Mouse (Mus musculus): Measurements from ENCODE around the gene Parg. TPM values are rescaled to one million over a fixed set of nuclear protein-coding genes. Genes with fewer than 3 reads are reported as not detected.

Parg gene
- polyA plus RNA-seq, 1 experiment from 2014 or later: 45.2 TPM

DNA sequence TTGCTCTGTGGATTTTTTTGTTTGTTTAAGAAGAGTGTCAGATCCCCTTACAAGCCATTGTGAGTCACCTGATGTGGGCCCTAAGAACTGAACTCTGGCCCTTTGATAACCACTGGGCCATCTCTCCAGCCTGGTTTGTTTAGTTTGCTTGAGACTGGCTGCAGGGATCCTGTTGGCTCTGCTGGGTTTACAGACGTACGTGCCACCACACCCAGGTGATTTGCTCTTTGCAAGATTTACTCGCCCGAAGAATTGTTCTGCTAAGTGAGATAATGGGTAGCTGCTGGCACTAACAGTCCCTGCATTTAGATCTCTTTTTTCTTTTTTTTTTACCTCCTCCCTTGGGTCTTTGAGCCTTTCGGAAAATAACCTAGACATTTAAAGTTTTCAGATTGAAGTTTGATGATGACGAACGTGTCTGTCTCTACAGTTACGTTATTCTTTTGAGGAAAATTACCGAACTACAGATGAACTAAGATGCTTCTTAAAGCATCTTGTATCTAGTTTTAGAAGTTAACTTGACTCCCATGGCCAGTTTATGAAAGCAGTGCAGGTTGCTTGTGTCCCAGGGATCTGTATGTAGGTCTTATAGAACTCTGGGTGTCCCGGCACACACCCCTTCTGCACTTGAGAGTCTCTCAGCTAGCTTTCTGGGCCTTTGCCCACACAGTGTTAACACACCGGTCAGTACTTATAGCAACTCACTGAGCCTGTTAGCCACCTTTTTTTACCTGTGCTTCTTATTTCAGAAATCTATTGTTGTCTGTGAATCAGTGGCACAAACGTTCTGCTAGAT is 40.5 kb upstream of the Parg start:
- no peak overlapping the region for H3K27ac ChIP-seq (replicated peaks; ENCODE audit: low read depth, low read length)
- H3K27me3 ChIP-seq (replicated peaks; ENCODE audit: control insufficient read depth, insufficient read depth, low read length): no peaks in the 10 kb centered on the region
- DNase-seq (ENCODE audit: low spot score) (no peak), ATAC-seq (ENCODE audit: low read depth) (no peak)
- WGBS: 86% methylated on average over 12 of the region's 12 CpGs
- H3K4me2 ChIP-seq (ENCODE audit: low read depth, low read length): peak overlapping the region; percentile 87; the same call in 1 of the 2 replicates
- peak overlapping the region; percentile 89 for H3K9ac ChIP-seq (ENCODE audit: low read depth, low read length)
- peaks cover 13% of the 10 kb centered on the region for H3K4me1 ChIP-seq (ENCODE audit: control insufficient read depth, insufficient read depth, low read length)
- H3K36me3 ChIP-seq (ENCODE audit: control insufficient read depth, insufficient read depth, low read length): peaks cover 2% of the 10 kb centered on the region; the same call in 1 of the 2 replicates
- H3K4me3 ChIP-seq (ENCODE audit: low read depth, low read length): peak overlapping the region; percentile 73; the same call in 1 of the 2 replicates
- H3K9me3 ChIP-seq (ENCODE audit: control insufficient read depth, low read length): no peaks in the 10 kb centered on the region

GRCm38 (mm10) chr14:32162231-32162630 is 39.5 kb upstream of the Parg start:
- Histone ChIP-seq H3K36me3 (ENCODE audit: control insufficient read depth, insufficient read depth, low read length) (peaks cover 2% of the 10 kb centered on the region; the same call in 1 of the 2 replicates), H3K4me3 (ENCODE audit: low read depth, low read length) (no peak overlapping the region), H3K9me3 (ENCODE audit: control insufficient read depth, low read length) (no peaks in the 10 kb centered on the region), H3K4me2 (ENCODE audit: low read depth, low read length) (no peak overlapping the region), H3K4me1 (ENCODE audit: control insufficient read depth, insufficient read depth, low read length) (peaks cover 13% of the 10 kb centered on the region), H3K27me3 (replicated peaks; ENCODE audit: control insufficient read depth, insufficient read depth, low read length) (no peaks in the 10 kb centered on the region), H3K27ac (replicated peaks; ENCODE audit: low read depth, low read length) (no peak overlapping the region), H3K9ac (ENCODE audit: low read depth, low read length) (no peak overlapping the region)
- ATAC-seq (ENCODE audit: low read depth): no peak
- WGBS: 91% methylated on average over 5 of the region's 5 CpGs
- no peak for DNase-seq (ENCODE audit: low spot score)

DNA sequence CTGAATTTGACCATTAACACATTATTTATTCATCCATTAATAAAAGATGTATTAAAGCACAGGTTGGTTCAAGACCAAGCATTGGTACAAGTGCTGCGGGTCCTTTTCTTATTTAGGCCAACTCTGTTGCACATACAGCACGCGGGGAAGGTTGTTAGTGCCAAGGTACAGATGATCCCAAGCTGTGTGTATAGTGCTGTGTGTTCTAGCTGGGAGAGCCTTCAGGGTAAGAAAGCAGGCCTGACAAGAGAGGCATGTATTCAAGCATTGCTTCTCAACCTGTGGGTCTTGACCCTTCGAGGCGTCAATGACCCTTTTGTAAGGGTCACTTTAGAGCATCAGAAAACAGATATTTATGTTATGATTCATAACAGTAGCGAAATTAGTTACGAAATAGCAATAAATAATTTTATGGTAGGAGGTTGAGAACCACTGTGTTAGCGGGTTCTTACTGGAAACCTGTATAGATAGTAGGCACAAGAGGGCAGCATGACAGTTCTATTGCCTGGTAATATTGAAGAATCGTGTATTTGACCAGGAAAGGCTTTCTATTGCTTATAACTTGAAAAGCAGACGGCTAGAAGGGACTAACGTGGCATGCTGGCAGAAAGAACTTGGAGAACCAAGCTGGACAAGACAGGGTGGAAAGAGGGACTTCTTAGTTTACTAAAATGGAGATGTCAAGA is 38.4 kb upstream of the Parg start:
- H3K4me2 ChIP-seq (ENCODE audit: low read depth, low read length): no peak overlapping the region
- no peak overlapping the region for H3K9ac ChIP-seq (ENCODE audit: low read depth, low read length)
- no peak for DNase-seq (ENCODE audit: low spot score)
- H3K4me1 ChIP-seq (ENCODE audit: control insufficient read depth, insufficient read depth, low read length): peaks cover 13% of the 10 kb centered on the region
- H3K27me3 ChIP-seq (replicated peaks; ENCODE audit: control insufficient read depth, insufficient read depth, low read length): no peaks in the 10 kb centered on the region
- ATAC-seq (ENCODE audit: low read depth): no peak
- H3K36me3 ChIP-seq (ENCODE audit: control insufficient read depth, insufficient read depth, low read length): peaks cover 2% of the 10 kb centered on the region; the same call in 1 of the 2 replicates
- H3K9me3 ChIP-seq (ENCODE audit: control insufficient read depth, low read length): no peaks in the 10 kb centered on the region
- 91% methylated on average over 11 of the region's 11 CpGs for WGBS
- H3K27ac ChIP-seq (replicated peaks; ENCODE audit: low read depth, low read length): no peak overlapping the region
- no peak overlapping the region for H3K4me3 ChIP-seq (ENCODE audit: low read depth, low read length)

- peaks cover 13% of the 10 kb centered on the region for H3K4me1 ChIP-seq (ENCODE audit: control insufficient read depth, insufficient read depth, low read length)
- H3K27me3 ChIP-seq (replicated peaks; ENCODE audit: control insufficient read depth, insufficient read depth, low read length): no peaks in the 10 kb centered on the region
- peaks cover 2% of the 10 kb centered on the region; the same call in 1 of the 2 replicates for H3K36me3 ChIP-seq (ENCODE audit: control insufficient read depth, insufficient read depth, low read length)
- H3K9me3 ChIP-seq (ENCODE audit: control insufficient read depth, low read length): no peaks in the 10 kb centered on the region
- no peak overlapping the region for H3K27ac ChIP-seq (replicated peaks; ENCODE audit: low read depth, low read length)
- DNase-seq (ENCODE audit: low spot score) (peak; percentile 4), ATAC-seq (ENCODE audit: low read depth) (no peak)
- peak overlapping the region; percentile 52; the same call in 1 of the 2 replicates for H3K4me3 ChIP-seq (ENCODE audit: low read depth, low read length)
- H3K9ac ChIP-seq (ENCODE audit: low read depth, low read length): no peak overlapping the region
- 76% methylated on average over 8 of the region's 8 CpGs for WGBS
- H3K4me2 ChIP-seq (ENCODE audit: low read depth, low read length): peak overlapping the region; percentile 78; the same call in 1 of the 2 replicates
Measured at GRCm38 (mm10) chr14:32164173-32165051, 37.3 kb upstream of the Parg start.

DNA sequence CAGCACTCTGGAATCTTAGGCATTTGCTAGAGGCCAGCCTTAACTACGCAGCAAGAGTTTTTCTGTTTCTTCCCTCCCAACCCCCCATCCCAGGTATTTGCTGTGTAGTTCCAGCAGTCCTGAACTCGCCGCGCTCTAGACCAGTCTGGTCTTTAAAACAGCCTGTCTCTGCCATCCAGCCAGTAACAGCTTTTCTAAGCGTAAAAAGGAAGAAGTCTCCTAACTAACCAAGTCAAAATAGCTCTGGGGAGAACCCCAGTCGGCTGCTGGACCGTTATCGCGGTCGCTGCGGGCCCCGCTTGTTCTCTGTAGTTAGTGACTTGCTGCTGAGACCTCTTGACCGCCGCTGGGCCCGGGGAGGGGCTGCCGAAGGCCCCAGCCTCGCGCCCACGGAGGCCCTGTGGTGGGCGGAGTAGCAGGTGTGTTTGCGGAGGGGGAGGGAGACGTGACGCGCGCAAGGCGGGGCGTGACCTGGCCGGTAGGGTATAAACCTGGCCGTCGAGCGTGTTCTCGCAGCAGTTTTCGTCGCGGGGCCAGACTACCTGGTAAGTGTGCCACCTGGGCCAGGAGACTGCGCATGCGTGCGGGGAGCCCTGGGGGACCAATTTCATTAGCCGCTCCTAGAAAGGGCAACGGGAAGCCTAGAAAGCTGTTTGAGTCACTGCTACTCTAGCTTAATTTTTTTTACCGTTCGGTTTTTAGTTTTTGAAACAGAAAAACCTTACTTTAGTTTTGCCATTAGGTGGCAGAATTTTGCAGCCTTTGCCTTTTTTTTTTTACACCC is 36.3 kb upstream of the Parg start:
- Histone ChIP-seq H3K4me3 (ENCODE audit: low read depth, low read length) (peak overlapping the region; percentile 52), H3K4me2 (ENCODE audit: low read depth, low read length) (peak overlapping the region; percentile 78), H3K4me1 (ENCODE audit: control insufficient read depth, insufficient read depth, low read length) (peaks cover 13% of the 10 kb centered on the region), H3K9me3 (ENCODE audit: control insufficient read depth, low read length) (no peaks in the 10 kb centered on the region), H3K27me3 (replicated peaks; ENCODE audit: control insufficient read depth, insufficient read depth, low read length) (no peaks in the 10 kb centered on the region), H3K27ac (replicated peaks; ENCODE audit: low read depth, low read length) (peak overlapping the region; percentile 71), H3K36me3 (ENCODE audit: control insufficient read depth, insufficient read depth, low read length) (peaks cover 2% of the 10 kb centered on the region; the same call in 1 of the 2 replicates), H3K9ac (ENCODE audit: low read depth, low read length) (peak overlapping the region; percentile 58)
- ATAC-seq (ENCODE audit: low read depth) (peak; percentile 89), DNase-seq (ENCODE audit: low spot score) (peak; percentile 85)
- WGBS: under 1% methylated on average over 40 of the region's 42 CpGs

DNA sequence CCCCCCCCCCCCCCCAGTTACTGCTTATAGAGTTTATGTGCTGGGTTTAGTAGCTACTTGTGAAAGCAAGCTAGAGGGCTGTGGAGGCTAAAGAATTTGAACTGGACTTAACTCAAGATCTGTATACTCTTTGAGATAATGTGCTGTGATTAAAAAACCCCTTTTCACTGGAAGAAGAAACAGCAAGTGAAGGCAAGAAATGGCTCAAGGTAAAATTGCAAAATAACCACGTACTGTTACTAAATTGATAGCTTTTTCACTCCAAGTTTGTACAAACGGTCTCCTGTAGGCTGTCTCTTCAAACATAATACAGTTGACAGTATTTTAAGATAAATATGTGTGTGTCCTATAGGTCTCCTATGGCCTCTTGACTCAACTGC is 35.7 kb upstream of the Parg start:
- WGBS: 67% methylated on average over 2 of the region's 2 CpGs
- ATAC-seq (ENCODE audit: low read depth): no peak
- Histone ChIP-seq H3K4me1 (ENCODE audit: control insufficient read depth, insufficient read depth, low read length) (peaks cover 7% of the 10 kb centered on the region), H3K36me3 (ENCODE audit: control insufficient read depth, insufficient read depth, low read length) (peaks cover 5% of the 10 kb centered on the region), H3K9me3 (ENCODE audit: control insufficient read depth, low read length) (no peaks in the 10 kb centered on the region), H3K27ac (replicated peaks; ENCODE audit: low read depth, low read length) (no peak overlapping the region), H3K4me2 (ENCODE audit: low read depth, low read length) (peak overlapping the region; percentile 78), H3K27me3 (replicated peaks; ENCODE audit: control insufficient read depth, insufficient read depth, low read length) (no peaks in the 10 kb centered on the region), H3K4me3 (ENCODE audit: low read depth, low read length) (peak overlapping the region; percentile 52), H3K9ac (ENCODE audit: low read depth, low read length) (no peak overlapping the region)
- DNase-seq (ENCODE audit: low spot score): no peak

DNA sequence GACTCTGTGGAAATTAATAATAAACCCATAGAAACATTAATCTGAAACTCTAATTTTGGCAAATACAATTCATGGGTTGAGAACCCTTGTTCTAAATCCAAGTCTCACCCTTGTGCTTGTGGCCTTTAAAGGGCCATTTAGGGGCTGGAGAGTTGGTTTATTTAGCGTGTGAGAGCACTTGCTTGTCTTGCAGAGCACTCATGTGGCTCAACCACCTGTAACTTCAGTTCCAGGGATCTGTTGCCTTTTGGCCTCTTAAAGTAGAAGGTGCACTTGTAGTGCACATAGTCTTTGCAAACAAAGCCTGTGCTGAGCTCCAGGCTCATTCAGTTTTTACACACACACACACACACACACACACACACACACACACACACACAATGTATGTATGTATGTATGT is 34.9 kb upstream of the Parg start:
- H3K4me2 ChIP-seq (ENCODE audit: low read depth, low read length): no peak overlapping the region
- H3K27me3 ChIP-seq (replicated peaks; ENCODE audit: control insufficient read depth, insufficient read depth, low read length): no peaks in the 10 kb centered on the region
- ATAC-seq (ENCODE audit: low read depth) (no peak), DNase-seq (ENCODE audit: low spot score) (no peak)
- H3K36me3 ChIP-seq (ENCODE audit: control insufficient read depth, insufficient read depth, low read length): peaks cover 10% of the 10 kb centered on the region
- no peak overlapping the region for H3K4me3 ChIP-seq (ENCODE audit: low read depth, low read length)
- no peak overlapping the region for H3K9ac ChIP-seq (ENCODE audit: low read depth, low read length)
- H3K4me1 ChIP-seq (ENCODE audit: control insufficient read depth, insufficient read depth, low read length): peaks cover 5% of the 10 kb centered on the region; the same call in 1 of the 2 replicates
- H3K27ac ChIP-seq (replicated peaks; ENCODE audit: low read depth, low read length): no peak overlapping the region
- no peaks in the 10 kb centered on the region for H3K9me3 ChIP-seq (ENCODE audit: control insufficient read depth, low read length)
- 70% methylated on average over 1 of the region's 1 CpGs for WGBS
